Mouse (Mus musculus) gastrocnemius, adult 18-20 months (tissue): ENCODE results near the gene Ranbp10. TPM values are rescaled to one million over a fixed set of nuclear protein-coding genes. Genes with fewer than 3 reads are reported as not detected.

Source experiments
- DNase-seq: peaks from one replicate; pipeline ENCODE4 v3.0.0; 2021; ENCODE audit warnings: low spot score
- total RNA-seq, 2 experiments: library from RNA; stranded (reverse); gene quantifications; 2 replicates each; pipeline ENCODE4 v1.2.3; 2021

The Ranbp10 gene
- total RNA-seq, 2 experiments from 2014 or later, result 25.6 to 27.4 TPM

- no peak for DNase-seq
Observed at GRCm38 (mm10) chr8:105793331-105793730, 33.8 kb downstream of the Ranbp10 start.

GRCm38 (mm10) chr8:105789626-105790025, 37.5 kb downstream of the Ranbp10 start:
- no peak for DNase-seq

GRCm38 (mm10) chr8:105788927-105789326, 38.2 kb downstream of the Ranbp10 start:
- no peak for DNase-seq

GRCm38 (mm10) chr8:105788241-105788640, 38.9 kb downstream of the Ranbp10 start:
- peak; percentile 33 for DNase-seq

- DNase-seq, result no peak
Observed at GRCm38 (mm10) chr8:105780298-105780697, 46.9 kb downstream of the Ranbp10 start.

GRCm38 (mm10) chr8:105777833-105778232, 49.3 kb downstream of the Ranbp10 start:
- no peak for DNase-seq

- no peak for DNase-seq
Observed at GRCm38 (mm10) chr8:105774498-105774897, 52.7 kb downstream of the Ranbp10 start.

GRCm38 (mm10) chr8:105773441-105773861, 53.7 kb downstream of the Ranbp10 start:
- DNase-seq, result no peak

GRCm38 (mm10) chr8:105771398-105772175, 55.6 kb downstream of the Ranbp10 start:
- DNase-seq, result no peak

- DNase-seq, result no peak
Observed at GRCm38 (mm10) chr8:105770609-105771008, 56.5 kb downstream of the Ranbp10 start.

GRCm38 (mm10) chr8:105768485-105769257, 58.5 kb downstream of the Ranbp10 start:
- no peak for DNase-seq

- peak; percentile 98 for DNase-seq
Observed at GRCm38 (mm10) chr8:105758277-105759108, 68.7 kb downstream of the Ranbp10 start, which contains the start of gene Gfod2. Gene Gfod2, minus strand, starts transcription at chr8:105758664.

GRCm38 (mm10) chr8:105757796-105758276, 69.3 kb downstream of the Ranbp10 start:
- DNase-seq, result no peak

- no peak for DNase-seq
Observed at GRCm38 (mm10) chr8:105754688-105755087, 72.5 kb downstream of the Ranbp10 start.

- no peak for DNase-seq
Observed at GRCm38 (mm10) chr8:105753916-105754315, 73.2 kb downstream of the Ranbp10 start.

GRCm38 (mm10) chr8:105750606-105751005, 76.5 kb downstream of the Ranbp10 start:
- peak; percentile 29 for DNase-seq

- no peak for DNase-seq
Observed at GRCm38 (mm10) chr8:105743301-105743700, 83.8 kb downstream of the Ranbp10 start.

GRCm38 (mm10) chr8:105739216-105739615, 87.9 kb downstream of the Ranbp10 start:
- DNase-seq, result peak; percentile 67

- DNase-seq, result no peak
Observed at GRCm38 (mm10) chr8:105732186-105732585, 95.0 kb downstream of the Ranbp10 start.

- DNase-seq, result peak; percentile 33
Observed at GRCm38 (mm10) chr8:105727397-105728124, 99.6 kb downstream of the Ranbp10 start.

- no peak for DNase-seq
Observed at GRCm38 (mm10) chr8:105725726-105726125, 101.4 kb downstream of the Ranbp10 start.
